Mouse (Mus musculus): ENCODE data around the gene Mob3b.

Mob3b gene

GRCm38 (mm10) chr4:35148326-35148725, 9.0 kb downstream of the Mob3b start:
- no peak for DNase-seq (ENCODE audit: low read depth, low spot score)

- no peak for DNase-seq (ENCODE audit: low read depth, low spot score)
These were observed 10.7 kb downstream of the Mob3b start for GRCm38 (mm10) chr4:35146597-35146996.

GRCm38 (mm10) chr4:35145726-35146125, 11.6 kb downstream of the Mob3b start:
- no peak for DNase-seq (ENCODE audit: low read depth, low spot score)

- DNase-seq (ENCODE audit: low read depth, low spot score): peak; percentile 32
These were observed 13.7 kb downstream of the Mob3b start for GRCm38 (mm10) chr4:35143472-35144102.

GRCm38 (mm10) chr4:35140317-35140716, 17.0 kb downstream of the Mob3b start:
- no peak for DNase-seq (ENCODE audit: low read depth, low spot score)

- no peak for DNase-seq (ENCODE audit: low read depth, low spot score)
These were observed 19.2 kb downstream of the Mob3b start for GRCm38 (mm10) chr4:35138077-35138476.

- DNase-seq (ENCODE audit: low read depth, low spot score): no peak
These were observed 20.3 kb downstream of the Mob3b start for GRCm38 (mm10) chr4:35136996-35137395.

- DNase-seq (ENCODE audit: low read depth, low spot score): no peak
These were observed 21.5 kb downstream of the Mob3b start for GRCm38 (mm10) chr4:35135806-35136205.

GRCm38 (mm10) chr4:35134846-35135611, 22.3 kb downstream of the Mob3b start:
- no peak for DNase-seq (ENCODE audit: low read depth, low spot score)

GRCm38 (mm10) chr4:35133411-35133810, 23.9 kb downstream of the Mob3b start:
- no peak for DNase-seq (ENCODE audit: low read depth, low spot score)

- no peak for DNase-seq (ENCODE audit: low read depth, low spot score)
These were observed 25.7 kb downstream of the Mob3b start for GRCm38 (mm10) chr4:35131592-35131991.

- no peak for DNase-seq (ENCODE audit: low read depth, low spot score)
These were observed 26.8 kb downstream of the Mob3b start for GRCm38 (mm10) chr4:35130411-35130948.

GRCm38 (mm10) chr4:35127759-35128158, 29.5 kb downstream of the Mob3b start:
- DNase-seq (ENCODE audit: low read depth, low spot score): no peak

GRCm38 (mm10) chr4:35126776-35127175, 30.5 kb downstream of the Mob3b start:
- no peak for DNase-seq (ENCODE audit: low read depth, low spot score)

- no peak for DNase-seq (ENCODE audit: low read depth, low spot score)
These were observed 31.9 kb downstream of the Mob3b start for GRCm38 (mm10) chr4:35125299-35125777.

- no peak for DNase-seq (ENCODE audit: low read depth, low spot score)
These were observed 33.3 kb downstream of the Mob3b start for GRCm38 (mm10) chr4:35124027-35124426.

- no peak for DNase-seq (ENCODE audit: low read depth, low spot score)
These were observed 34.2 kb downstream of the Mob3b start for GRCm38 (mm10) chr4:35123087-35123486.

- DNase-seq (ENCODE audit: low read depth, low spot score): peak; percentile 33
These were observed 36.2 kb downstream of the Mob3b start for GRCm38 (mm10) chr4:35121060-35121459.

- no peak for DNase-seq (ENCODE audit: low read depth, low spot score)
These were observed 36.7 kb downstream of the Mob3b start for GRCm38 (mm10) chr4:35120575-35120974.

GRCm38 (mm10) chr4:35120159-35120558, 37.1 kb downstream of the Mob3b start:
- no peak for DNase-seq (ENCODE audit: low read depth, low spot score)

GRCm38 (mm10) chr4:35118851-35119250, 38.4 kb downstream of the Mob3b start:
- DNase-seq (ENCODE audit: low read depth, low spot score): no peak

- no peak for DNase-seq (ENCODE audit: low read depth, low spot score)
These were observed 40.1 kb downstream of the Mob3b start for GRCm38 (mm10) chr4:35117144-35117543.

GRCm38 (mm10) chr4:35115933-35116332, 41.4 kb downstream of the Mob3b start:
- no peak for DNase-seq (ENCODE audit: low read depth, low spot score)

Data from forelimb bud, embryonic 11.5 days (tissue).